Mouse (Mus musculus) ovary, postnatal 36 days (tissue): ENCODE measurements at regions not wholly inside any gene's neighbourhood (a gene's known extent, or its start where the extent isn't known, plus 50 kb on each side); places are given as distances from the start of the nearest gene placed in this dataset.

Experiments used
- DNase-seq: peaks from one replicate; pipeline ENCODE4 v3.0.0; 2022; ENCODE audit warnings: low spot score, mixed read lengths

DNA sequence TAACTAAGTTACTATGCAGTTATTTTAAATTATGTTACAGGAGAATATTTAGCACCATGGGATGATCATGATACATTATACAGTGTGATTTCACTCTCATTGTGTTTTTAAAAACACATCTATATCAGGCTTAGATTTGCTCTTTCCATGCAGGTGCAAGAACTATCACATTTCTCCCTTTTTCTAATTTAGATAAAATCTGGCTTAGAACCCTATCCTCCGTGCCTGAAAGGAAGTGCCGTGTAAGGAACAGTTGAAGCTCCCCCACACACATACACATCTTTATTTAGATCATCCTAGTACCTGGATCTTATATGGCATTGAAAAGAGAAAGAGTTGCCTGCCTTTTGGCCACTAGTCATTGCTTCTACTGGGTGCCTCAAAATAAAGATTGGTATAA, 925.0 kb upstream of the Gm7489 start:
- DNase-seq: no peak

DNA sequence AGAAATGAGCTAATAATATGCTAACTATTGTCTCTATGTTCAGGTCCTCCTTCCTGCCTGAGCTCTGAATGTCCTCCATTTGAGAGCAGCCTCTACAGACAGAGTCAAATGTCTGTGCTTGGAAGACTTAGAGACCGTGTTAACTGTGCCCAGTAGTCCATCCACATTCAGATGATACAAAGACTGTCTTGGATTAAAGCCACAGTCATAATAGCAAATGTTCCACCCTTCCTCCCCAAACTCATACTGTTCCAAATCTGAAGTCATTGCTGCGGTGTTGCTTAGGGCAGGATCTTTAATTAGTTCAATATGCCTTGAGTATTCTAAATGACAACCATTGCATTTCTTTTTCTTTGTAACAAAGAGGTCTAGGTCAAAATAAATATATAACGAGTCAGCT, 923.2 kb upstream of the Gm7489 start:
- no peak for DNase-seq

DNA sequence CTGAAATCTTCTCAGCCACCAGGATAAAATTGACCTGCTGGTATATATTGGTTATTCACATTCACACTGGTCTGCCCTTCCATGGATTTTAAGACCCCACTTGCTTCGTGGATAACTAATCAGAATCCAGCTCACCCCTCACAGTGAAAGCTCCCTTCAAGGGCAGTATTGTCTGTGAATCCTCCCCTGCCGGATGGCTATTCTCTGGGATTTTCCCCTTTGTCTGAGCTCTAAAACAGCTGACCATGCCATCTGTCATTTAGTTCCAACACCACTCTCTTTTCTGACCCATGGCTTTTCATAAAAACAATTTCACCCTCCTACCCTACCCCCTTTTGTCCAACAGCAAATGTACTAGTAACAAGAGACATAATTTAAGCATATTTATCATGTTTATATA, 920.8 kb upstream of the Gm7489 start:
- no peak for DNase-seq

DNA sequence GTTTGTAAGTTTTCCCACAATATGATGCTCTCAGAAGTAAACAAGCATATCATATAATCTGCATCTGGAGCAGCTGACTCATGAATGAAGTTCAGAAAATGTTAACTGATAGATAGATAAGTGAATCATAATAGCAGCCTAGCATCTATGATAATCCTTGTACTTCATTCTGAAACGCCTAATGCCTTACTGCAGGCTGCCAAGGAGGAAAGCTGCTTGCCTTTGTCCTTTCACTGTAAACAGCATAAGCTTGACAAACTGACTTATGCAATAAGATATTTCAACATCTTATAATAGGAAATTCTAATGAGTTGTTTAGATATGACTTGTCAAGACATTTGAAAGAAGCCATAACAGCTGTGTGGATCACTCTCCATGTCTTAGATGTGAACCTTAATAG, 920.3 kb upstream of the Gm7489 start:
- DNase-seq: no peak

DNA sequence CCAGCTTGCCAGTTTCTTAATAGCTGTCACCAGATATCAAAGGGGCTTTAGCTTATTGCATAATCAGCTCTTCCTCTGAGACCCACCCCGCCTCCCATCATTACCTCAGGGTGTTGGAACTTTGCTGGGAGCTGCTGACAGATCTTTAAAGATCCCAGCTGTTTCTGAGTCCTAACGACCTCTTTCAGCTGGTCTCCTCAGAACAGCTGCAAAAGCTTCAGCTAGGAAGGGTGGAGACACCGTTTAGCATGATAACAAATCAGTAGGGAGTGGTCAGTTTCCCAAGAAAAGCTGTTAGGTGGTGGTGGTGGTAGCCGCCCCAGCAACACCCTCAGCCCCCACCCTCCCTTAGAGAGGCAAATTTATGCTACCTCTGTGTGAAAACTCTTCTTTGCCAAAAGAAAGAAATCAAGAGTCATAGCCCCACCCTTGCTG, 916.9 kb upstream of the Gm7489 start:
- no peak for DNase-seq

DNA sequence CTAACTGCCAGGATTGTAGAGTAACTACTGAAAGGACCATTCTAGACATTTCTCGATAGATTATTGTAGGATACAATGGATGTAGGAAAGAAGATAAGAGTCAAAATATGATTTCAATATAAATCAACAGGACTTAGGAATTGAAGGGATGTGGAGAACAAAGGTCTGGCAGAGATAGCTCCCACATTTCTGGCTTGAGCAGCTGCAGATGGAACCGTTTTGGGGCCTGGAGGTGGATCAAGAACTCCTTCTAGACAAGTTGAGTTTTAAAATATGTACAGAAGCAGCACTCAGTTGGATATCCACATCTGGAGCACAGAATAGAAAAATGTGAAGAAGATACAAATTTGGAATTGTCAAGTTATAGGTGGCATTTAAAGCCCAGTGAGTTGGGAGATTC, 901.9 kb upstream of the Gm7489 start:
- no peak for DNase-seq

DNA sequence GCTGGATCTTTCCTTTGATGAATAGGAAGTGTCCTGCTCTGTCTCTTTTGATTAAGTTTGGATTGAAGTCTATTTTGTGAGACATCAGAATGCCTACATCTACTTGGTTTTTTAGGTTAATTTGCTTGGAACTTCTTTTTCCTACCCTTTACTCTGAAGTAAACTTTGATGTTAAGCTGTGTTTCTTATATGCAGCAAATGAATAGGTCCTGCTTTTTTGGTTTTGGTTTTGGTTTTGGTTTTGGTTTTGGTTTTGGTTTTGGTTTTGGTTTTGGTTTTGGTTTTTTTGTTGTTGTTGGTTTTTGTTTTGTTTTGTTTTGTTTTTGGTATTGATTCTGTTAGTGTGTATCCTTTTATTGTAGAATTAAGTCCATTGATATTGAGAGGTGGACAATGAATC, 894.1 kb upstream of the Gm7489 start:
- DNase-seq: no peak

DNA sequence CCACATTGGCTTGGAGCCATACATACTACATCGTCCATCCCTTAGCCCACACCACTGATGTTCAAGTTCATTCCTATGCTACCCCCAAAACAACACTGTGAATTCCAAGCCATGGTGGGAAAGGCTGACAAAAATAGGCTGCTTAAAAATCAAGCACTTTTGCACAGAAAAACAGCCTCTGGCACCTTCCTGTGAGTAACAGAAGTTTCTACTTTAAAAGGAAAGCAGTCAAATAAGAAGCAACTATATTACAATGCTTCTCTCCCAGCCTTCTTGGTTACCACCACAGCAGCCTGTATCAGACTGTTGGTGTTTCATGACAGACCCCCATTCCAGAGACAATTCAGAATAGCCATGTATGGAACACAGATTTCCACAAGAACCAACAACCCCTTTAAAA, 890.4 kb upstream of the Gm7489 start:
- DNase-seq: no peak

DNA sequence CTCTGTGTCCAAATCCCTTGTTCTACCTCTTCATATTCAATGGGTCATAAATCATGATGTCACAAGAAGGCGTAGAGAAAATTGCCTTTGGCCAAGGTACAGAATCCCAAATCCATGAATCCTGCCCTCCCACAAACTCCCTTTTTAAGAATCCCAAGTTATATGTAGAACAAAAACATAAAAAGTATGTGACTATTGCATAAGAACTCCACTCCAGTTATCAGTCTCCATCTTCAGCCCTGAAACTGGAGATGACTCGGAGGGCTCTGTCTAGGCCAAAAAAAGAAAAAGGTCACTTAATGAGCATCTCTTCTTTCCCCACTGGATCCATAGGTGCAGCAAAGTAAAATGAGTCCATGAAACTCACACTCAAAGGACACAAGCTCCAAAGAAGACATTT, 885.5 kb upstream of the Gm7489 start:
- DNase-seq: no peak

DNA sequence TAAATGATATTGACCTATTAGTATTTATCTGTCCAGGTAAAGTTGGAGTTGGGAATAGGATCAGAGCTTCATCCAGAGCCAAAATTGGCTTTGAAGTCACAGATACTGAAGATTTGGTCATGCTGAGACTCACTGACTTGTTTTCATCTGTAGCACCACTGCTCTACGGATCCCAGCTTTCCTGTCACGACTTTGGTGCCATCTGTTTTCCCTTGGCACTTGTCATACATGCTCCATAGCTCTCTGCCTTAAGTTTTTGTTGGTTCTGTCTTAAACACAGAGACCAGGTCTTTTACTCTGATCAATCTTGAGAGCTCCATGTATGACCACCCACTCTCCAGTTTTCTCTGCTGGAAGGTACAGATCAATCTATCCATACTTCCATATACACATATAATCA, 884.9 kb upstream of the Gm7489 start:
- DNase-seq: no peak

DNA sequence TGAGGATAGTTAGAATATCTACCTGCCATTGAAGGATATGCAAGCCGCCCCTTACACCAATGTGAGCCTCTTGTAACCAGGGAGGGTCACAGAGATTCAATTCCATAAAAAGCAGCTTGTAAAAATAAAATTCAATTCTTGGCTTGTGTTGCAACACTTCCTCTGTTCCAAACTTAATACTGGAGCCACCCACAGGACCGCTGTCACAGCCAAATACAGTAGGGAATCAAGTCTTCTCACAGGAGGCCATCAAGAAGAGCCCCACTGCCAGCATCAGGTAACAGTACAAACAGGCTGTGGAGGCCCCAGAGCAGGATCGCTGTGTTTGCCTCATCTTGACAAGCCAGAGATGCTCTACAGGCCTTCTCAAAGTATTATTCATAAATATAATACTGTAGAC, 883.3 kb upstream of the Gm7489 start:
- no peak for DNase-seq

DNA sequence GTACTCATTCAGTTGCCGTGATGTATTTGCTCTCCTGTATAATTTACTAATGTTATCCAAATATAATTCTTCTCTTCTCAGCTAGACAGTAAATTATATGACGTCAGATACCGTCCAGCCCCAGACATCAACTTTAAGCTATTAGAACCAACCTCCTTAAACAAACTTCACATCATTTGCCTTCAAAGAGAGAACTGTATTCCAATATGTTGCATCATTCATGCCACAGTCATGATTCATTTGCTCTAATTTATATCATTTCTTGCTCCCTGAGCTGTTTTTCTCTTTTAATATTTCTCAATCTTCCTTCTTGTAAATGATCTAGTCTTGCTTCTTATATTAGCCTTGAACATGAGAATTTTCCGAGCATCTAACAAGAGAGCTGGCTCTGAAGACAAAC, 882.7 kb upstream of the Gm7489 start:
- no peak for DNase-seq

DNA sequence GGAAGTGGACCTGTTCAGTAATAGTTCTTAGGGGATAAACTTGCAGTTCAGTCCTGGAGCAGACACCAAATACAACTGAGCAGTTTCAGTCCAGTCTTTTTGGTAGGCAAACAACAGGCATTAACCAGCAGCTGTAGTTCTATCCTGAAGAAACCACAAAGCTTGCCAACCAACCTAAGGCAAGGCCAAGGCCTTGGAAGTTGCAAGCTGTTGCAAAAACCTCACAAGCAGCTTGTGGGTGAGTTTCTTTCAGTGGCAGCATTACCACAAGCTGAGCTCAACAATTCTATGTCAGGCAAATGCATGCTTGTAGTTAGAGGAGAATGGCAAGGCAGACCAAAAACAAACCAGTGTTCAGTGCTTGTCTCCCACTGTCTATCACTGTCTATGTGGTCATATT, 880.6 kb upstream of the Gm7489 start:
- no peak for DNase-seq

DNA sequence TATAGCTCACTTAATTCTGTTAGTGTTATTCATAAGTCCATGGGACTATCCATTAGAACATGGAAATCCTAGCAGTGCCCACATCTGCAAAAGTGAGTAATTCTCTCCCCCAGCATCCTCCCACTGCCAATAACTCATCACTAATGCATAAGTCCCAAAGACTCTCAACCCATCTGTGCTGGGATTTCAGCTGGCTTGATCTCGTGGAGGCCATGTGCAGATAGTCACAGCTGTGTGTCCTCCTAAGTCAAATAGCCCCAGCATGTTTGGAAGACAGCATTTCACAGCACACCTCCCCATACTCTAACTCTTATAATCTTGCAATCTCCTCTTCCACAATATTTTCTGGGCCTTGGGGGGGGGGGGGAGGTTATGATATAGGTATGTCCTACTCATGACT, 877.9 kb upstream of the Gm7489 start:
- no peak for DNase-seq

DNA sequence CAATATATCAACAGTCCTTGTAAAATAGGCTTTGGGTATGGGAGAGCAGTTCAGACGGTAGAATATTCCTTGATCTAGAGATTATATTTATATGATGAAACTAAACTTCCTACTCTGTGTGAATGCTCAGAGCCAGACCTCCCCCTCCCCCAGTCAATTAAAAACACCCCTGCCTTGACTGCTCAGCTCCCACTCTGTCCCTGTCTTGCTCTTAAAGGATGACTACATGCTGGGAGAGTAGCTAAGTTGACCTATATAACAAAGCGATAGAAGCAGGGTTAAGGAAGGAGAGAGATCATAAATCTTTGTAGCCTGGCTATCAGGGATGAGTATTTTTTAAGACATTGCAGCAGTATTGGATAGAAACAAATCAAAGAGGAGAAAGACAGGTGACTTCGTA, 875.4 kb upstream of the Gm7489 start:
- no peak for DNase-seq
